Mouse (Mus musculus) cerebellum, adult 2 months (tissue): ENCODE data around the gene Top2a.

ENCODE experiments used
- CTCF ChIP-seq: fragments of 200-500 bp; IDR thresholded peaks from 2 replicates; pipeline ENCODE4 v1.5.1; 2011; ENCODE audit warnings: low read depth, mild to moderate bottlenecking, control low read depth, low read length, moderate library complexity, borderline replicate concordance; ENCODE audit not compliant: insufficient read depth
- POLR2A ChIP-seq: fragments of 200-500 bp; IDR thresholded peaks from 2 replicates; pipeline ENCODE4 v1.6.1; 2011; ENCODE audit warnings: low read length, control low read depth, borderline replicate concordance; ENCODE audit not compliant: insufficient read depth

DNA sequence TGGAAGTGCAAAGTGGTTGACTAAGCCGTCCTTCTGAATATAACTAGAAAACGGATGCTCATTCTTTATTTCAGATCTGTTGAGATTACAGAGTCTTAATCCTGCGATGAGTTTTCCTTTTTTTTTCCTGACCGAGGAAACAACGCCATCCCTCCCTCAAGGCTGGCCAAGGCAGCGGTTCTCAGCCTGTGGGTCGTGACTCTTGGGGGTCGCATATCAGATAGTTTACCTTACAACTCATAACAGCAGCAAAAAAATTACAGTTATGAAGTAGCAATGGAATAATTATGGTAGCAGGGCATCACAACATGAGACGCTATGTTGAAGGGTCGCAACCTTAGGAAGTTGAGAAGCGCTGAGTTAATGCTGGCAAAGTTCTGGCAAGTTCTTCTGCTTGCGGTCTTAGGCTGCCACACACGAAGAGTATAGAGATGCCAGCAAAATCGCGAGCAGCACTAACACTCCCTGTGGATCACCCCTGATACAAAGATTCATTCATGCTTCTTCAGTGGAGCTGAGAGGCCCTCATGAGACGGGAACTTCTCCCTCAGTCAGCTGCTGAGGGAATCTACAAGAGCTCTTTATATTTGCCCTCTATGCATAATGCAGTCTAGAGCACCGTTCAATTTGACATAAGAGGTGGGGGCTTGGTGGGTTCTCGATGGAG lies 612 bp upstream of the Top2a start:
- no peak for TF ChIP-seq CTCF
- TF ChIP-seq POLR2A, result no peak
